Mouse (Mus musculus): ENCODE measurements around the gene Mgat4b. TPM values are rescaled to one million over a fixed set of nuclear protein-coding genes. Genes with fewer than 3 reads are reported as not detected.
A peak's percentile ranks its signal among the peaks of the same experiment; 100 is the strongest.

Gene Mgat4b
- total RNA-seq, 2 experiments from 2014 or later = 85.3 to 86.5 TPM

DNA sequence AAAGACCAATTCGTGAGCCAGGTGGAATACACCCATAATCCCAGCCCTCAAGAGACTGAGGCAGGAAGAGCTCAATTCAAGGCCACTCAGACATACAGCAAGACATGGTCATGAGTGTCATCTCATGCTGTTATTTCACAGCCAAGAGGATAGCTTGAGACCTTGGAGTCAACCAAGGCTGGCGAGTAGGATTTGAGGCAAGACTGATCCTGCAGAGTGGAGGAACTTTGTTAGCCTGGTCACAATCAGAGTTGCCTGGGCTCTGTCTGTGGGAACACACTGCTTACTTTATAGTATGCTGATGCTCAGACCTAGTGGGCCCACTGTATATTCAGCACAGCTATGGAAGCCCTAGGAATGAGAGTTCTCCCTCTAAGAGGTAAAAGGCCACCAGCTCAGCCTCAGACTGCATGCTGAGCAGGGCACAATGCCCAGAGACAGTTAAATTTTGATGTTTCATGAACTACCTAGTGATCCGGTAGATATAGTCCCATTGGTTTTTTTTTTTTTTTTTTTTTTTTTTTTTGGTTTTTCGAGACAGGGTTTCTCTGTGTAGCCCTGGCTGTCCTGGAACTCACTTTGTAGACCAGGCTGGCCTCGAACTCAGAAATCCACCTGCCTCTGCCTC lies 12.4 kb upstream of the Mgat4b start:
- intact Hi-C loops (cut with DNase I) = no loop called here
- no peak for DNase-seq (ENCODE audit: low spot score)

DNA sequence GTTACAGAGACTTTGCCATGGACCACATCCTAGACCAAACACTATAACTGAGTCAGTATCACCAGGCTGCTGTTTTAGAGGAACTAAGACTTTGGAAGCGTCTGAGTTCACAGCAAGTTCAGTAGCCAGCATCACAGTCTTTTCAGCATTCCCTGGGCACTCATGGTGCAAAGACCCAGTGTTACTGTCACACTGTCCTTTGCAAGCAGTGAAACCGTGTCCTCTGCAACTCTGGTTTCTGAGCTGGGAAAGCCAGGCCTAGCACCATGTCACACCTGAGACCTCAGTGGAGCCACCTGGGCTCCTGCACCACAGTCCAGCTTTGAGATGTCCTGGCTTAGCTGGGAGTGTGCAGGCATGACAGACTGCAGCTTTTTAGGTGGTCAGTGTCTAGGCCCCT lies 11.8 kb upstream of the Mgat4b start:
- intact Hi-C loops (cut with DNase I) = no loop called here
- DNase-seq (ENCODE audit: low spot score) = no peak

GRCm38 (mm10) chr11:50200613-50201012 lies 10.1 kb upstream of the Mgat4b start:
- intact Hi-C loops (cut with DNase I) = no loop called here
- DNase-seq (ENCODE audit: low spot score) = no peak

DNA sequence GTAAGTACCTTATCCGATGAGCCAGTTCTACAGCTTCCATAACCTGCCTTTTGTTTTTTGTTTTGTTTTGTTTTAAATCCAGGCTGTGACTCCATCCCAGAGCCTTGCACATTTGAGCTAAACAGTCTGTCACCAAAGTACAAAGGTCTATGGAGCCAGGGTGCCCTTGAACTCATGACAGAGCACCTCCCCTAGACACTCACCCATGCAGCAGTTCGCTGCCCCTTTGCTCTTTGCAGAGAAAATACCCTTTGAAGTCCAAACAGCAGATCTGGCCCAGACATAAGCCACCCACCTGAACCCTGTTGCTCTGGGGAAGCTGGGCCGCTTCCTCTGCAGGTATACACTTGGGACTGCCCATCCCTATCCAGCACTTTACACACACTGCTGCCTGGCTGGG lies 9.1 kb upstream of the Mgat4b start:
- DNase-seq (ENCODE audit: low spot score) = no peak
- intact Hi-C loops (cut with DNase I) = no loop called here

- intact Hi-C loops (cut with DNase I) = no loop called here
- no peak for DNase-seq (ENCODE audit: low spot score)
Measured at GRCm38 (mm10) chr11:50203302-50203827, 7.3 kb upstream of the Mgat4b start.

DNA sequence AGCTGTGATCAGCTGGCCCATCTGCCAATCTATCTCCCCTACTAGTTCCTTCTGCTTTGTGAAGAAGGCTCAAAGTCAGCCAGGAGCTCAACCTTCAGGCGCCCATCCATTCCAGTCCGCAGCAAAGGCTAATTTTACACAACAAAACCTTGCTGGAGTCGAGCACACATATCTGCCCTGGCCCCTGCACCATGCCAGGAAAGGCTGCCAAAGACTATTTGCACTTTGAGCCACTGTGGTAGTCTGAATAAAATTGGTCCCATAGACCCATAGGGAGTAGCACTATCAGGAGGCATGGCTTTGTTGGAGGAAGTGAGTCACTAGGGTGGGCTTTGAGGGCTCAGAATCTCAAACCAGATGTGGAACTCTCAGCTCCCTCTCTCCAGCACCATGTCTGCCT lies 5.3 kb upstream of the Mgat4b start:
- no peak for DNase-seq (ENCODE audit: low spot score)
- intact Hi-C loops (cut with DNase I) = no loop called here

- no peak for DNase-seq (ENCODE audit: low spot score)
- intact Hi-C loops (cut with DNase I) = no loop called here
Measured at GRCm38 (mm10) chr11:50206037-50206436, 4.7 kb upstream of the Mgat4b start.

DNA sequence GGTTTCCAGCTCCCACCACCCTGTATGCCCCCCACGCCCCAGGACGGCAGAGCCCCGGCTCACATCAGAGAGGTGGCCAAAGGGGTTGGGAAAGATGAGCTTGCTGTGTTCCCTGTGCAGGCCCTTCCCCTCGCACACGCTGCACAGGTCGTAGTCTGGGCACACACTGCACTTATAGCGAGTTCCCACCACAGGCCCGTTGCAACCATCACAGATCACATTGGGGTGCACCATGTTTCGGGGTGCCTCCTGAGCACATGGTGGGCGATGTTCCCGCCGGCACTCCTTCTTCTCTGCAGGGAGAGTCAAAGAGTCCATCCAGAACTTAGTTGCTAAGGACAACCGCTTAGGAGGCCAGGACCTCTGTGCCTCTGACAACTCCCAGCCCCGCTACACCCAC lies 3.3 kb upstream of the Mgat4b start:
- intact Hi-C loops (cut with DNase I) = no loop called here

GRCm38 (mm10) chr11:50208039-50208438 lies 2.7 kb upstream of the Mgat4b start:
- DNase-seq (ENCODE audit: low spot score) = no peak
- intact Hi-C loops (cut with DNase I) = no loop called here

More for the DNA sequence above, 3.3 kb upstream of the Mgat4b start:
- DNase-seq (ENCODE audit: low spot score) = no peak

- peak; percentile 83 for DNase-seq (ENCODE audit: low spot score)
- intact Hi-C loops (cut with DNase I) = no loop called here
Measured at GRCm38 (mm10) chr11:50210101-50210504, 587 bp upstream of the Mgat4b start.

DNA sequence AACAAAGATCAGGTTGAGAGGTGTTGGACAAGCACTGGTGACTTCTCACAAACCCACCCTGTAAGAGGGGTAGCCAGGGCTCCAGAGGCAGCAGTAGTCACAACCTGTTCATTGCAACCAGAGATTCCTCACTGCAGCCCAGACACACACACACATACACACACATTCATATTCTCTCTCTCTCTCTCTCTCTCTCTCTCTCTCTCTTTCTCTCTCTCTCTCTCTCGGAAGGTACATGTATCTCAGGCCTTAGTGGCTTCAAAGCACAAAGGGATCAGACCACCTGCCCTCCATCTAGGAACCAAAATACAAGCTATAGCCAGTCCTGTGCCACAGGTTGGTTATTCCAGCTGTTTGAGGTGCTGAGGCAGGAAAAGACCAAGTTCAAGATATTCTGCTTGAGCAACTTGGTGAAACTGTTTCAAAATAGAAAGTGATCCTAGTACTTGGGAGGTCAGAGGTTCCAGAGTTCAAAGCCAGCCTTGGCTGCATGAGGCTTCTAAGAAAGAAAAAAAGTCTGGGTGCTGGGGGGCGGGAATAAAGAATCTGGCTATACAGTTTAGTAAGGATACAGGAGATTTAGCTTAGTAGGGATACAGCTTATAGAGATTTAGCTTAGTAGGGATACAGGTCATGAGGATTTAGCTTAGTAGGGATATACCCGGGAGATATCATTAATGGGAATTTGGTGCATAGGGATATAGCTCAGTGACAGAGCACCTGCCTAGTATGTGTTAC lies 801 bp downstream of the Mgat4b start:
- intact Hi-C loops (cut with DNase I) = no loop called here
- no peak for DNase-seq (ENCODE audit: low spot score)

GRCm38 (mm10) chr11:50212060-50212739 lies 1.5 kb downstream of the Mgat4b start:
- intact Hi-C loops (cut with DNase I) = no loop called here
- no peak for DNase-seq (ENCODE audit: low spot score)

DNA sequence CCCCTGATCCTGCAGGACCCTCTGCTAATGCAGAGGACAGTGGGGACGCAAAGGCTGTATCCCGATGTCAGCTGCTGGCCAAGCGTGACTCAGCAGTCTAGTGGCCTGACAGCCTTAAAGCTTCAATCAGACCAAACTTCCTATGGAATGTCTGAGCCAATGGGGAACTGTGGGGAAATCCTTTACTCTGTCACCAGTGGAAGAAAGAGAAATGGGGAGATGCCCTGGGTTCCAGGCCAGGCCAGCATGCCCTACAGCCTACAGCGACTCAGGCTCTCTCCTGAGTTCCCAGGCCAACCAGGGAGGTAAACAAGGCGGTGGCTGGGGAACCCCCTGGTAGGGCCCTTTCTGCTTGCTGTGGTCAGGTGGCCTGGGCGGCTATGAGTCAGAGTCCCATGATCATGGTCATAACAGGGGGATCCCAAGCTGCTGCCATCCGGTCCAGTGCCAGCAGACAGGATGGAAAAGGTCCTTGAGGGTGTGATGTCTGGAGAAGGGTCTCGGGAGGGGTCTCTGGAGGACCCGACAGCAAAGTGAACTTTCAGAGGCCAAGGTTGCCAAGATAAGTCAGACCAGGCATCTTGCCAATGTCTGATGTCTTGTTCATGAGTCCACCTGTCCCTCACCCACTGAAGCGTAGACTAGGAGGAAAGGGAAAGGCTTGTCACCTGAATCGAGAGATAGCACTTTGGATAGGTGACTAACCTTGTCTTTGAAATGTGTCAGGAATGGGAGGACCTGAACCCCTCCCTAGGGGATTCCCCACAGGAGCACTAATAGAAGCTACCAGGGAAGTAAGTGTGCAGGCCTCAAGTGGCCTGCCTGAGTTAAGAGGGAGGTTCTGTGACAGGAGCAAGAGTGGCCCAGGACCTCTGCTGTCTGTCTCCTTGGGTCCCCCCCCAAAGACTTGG lies 2.4 kb downstream of the Mgat4b start:
- intact Hi-C loops (cut with DNase I) = loop anchor here (1.0 kb wide), 1 partner anchor 12 kb away; no protein-coding TSS in a partner anchor
- DNase-seq (ENCODE audit: low spot score) = peak; percentile 81

DNA sequence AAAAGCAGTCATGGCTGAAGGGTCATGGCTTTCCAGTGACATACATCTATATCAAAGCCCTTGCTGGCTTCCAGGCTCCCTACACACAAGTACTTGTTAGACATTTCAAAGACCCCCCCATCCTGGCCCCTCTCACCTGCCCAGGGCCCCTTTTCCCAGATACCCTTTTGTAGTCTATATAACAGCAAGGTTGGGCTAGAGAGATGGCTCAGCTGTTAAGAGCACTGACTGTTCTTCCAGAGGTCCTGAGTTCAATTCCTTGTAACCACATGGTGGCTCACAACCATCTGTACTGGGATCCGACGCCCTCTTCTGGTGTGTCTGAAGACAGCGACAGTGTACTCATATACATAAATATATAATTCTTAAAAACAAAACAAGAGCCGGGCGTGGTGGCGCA lies 3.9 kb downstream of the Mgat4b start:
- no peak for DNase-seq (ENCODE audit: low spot score)
- intact Hi-C loops (cut with DNase I) = no loop called here

GRCm38 (mm10) chr11:50215633-50216032 lies 4.9 kb downstream of the Mgat4b start:
- intact Hi-C loops (cut with DNase I) = no loop called here
- no peak for DNase-seq (ENCODE audit: low spot score)

DNA sequence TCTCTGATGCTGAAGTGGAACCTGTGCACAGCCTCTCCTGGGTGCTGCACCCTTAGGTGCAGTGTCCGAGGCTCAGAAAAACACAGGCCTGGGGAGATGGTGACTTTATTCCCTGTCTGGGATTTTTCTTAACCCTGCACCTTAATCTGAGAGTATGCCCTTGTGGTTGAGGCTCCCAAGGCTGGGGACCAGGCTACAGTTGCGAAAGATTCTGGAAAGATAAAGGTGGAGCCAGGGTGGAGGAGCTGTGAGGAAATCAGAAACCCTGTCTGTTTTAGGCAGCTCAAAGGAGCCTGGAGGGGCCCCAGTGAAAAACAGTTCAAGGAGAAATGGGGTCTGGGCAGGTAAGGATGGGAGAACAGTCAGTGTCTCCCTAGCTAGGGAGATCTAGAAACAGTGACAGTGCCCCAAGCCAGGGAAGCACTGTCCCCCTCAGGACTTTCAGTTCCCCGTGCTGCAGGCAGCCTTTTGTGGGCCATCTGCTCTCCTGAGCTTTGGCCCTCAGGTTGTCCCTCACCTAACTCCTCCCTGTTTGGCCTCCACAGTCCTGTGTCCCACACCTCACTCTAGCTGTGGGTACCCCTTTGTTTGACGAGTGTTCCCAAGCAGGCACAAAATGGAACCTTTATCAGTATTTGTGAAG lies 6.2 kb downstream of the Mgat4b start:
- no peak for DNase-seq (ENCODE audit: low spot score)
- intact Hi-C loops (cut with DNase I) = no loop called here

DNA sequence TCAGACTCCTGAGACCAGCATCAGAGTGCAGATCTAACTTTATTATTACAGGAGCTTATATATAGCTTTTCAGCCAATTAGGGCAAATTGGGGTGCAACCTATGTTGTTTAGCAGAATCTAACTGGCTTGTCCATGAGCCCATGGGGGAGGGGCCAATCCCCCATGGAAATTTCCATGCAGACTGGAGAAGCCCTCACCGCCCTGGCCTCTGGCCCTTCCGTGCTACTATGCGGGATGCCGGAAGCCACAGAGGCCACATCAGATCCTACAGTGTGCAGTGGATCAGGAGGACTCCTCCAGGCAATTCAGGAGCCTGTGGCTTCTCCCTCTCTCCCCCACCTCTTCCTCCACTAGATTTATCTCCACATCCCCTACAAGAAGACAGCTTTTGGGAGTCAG lies 7.1 kb downstream of the Mgat4b start:
- intact Hi-C loops (cut with DNase I) = no loop called here
- no peak for DNase-seq (ENCODE audit: low spot score)

GRCm38 (mm10) chr11:50219833-50220232 lies 9.1 kb downstream of the Mgat4b start:
- intact Hi-C loops (cut with DNase I) = no loop called here
- no peak for DNase-seq (ENCODE audit: low spot score)

DNA sequence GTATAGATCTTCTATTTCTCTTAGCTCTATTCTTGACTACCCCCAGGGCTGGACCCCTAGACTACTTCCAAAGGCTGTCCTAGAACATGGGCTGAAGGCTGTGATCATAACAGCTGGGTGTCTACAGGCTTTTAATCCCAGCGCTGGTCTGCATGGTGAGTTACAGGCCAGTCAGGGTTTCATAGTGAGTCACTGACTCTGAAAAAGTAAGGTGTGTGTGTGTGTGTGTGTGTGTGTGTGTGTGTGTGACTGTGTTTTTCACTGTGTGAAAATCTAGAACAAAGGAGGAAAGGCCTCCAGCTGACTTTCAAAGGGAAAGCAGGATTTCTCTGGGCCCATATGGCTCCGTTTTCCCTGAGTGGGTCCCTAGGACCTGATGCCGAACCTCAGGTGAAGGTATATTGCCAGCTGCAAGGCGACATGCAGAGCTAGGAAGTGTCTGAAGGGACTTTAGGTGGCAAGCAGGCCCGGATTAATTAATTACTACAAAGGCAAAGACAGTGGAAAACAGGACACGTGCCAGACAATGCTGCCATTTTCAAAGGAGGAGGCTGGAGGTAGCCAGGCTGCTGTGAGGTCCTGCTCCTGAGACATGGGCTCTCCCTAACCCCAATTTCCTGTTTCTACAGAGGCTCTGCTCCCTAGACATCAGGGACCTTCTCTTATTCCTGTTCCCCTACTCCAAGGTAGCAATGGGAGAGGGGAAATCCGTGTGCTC lies 12.0 kb downstream of the Mgat4b start:
- no peak for DNase-seq (ENCODE audit: low spot score)
- intact Hi-C loops (cut with DNase I) = no loop called here

Data from heart, postnatal 25 days (tissue).